Mouse (Mus musculus) thymus, adult 2 months (tissue): ENCODE data around the gene Wdr63.

ENCODE experiments used
- CTCF ChIP-seq: fragments of 200-500 bp; IDR thresholded peaks from 2 replicates; pipeline ENCODE4 v1.5.1; 2012; ENCODE audit warnings: mild to moderate bottlenecking, control low read depth, low read length, moderate library complexity, borderline replicate concordance; ENCODE audit not compliant: control insufficient read depth, poor library complexity, insufficient read depth; ENCODE audit errors: extremely low read depth
- POLR2A ChIP-seq: fragments of 200-500 bp; IDR thresholded peaks from 2 replicates; pipeline ENCODE4 v1.6.1; 2012; ENCODE audit warnings: mild to moderate bottlenecking, low read length, control low read depth, moderate library complexity; ENCODE audit not compliant: control insufficient read depth, poor library complexity, insufficient read depth; ENCODE audit errors: extremely low read depth

- TF ChIP-seq CTCF (no peak), POLR2A (no peak)
These were observed 63.0 kb downstream of the Wdr63 start for GRCm38 (mm10) chr3:146044977-146045376.
